Mouse (Mus musculus): ENCODE data around the gene Sh3bp5. TPM values are rescaled to one million over a fixed set of nuclear protein-coding genes. Genes with fewer than 3 reads are reported as not detected.
"Not testable (repeated sequence)": the region's sequence is repeated elsewhere in the genome, so short reads cannot be mapped to it uniquely, and the experiment has no call there.

The Sh3bp5 gene
- total RNA-seq (2017): 14.3 and 15.9 TPM in 2 replicates

- ATAC-seq (replicated peaks in 1 of 2; ENCODE audit: insufficient read depth in 1 of 2, low FRiP score in 2 of 2, low TSS enrichment in 1 of 2, low read depth in 1 of 2, poor library complexity in 2 of 2, severe bottlenecking in 2 of 2): peak; percentile 94 to 97
Measured at GRCm38 (mm10) chr14:31435930-31436693, at the start of gene Sh3bp5. Sh3bp5 (minus strand) TSS chr14:31436078.

- no peak for ATAC-seq (replicated peaks in 1 of 2; ENCODE audit: insufficient read depth in 1 of 2, low FRiP score in 2 of 2, low TSS enrichment in 1 of 2, low read depth in 1 of 2, poor library complexity in 2 of 2, severe bottlenecking in 2 of 2)
Measured at GRCm38 (mm10) chr14:31482417-31482816, 46.5 kb upstream of the Sh3bp5 start.

DNA sequence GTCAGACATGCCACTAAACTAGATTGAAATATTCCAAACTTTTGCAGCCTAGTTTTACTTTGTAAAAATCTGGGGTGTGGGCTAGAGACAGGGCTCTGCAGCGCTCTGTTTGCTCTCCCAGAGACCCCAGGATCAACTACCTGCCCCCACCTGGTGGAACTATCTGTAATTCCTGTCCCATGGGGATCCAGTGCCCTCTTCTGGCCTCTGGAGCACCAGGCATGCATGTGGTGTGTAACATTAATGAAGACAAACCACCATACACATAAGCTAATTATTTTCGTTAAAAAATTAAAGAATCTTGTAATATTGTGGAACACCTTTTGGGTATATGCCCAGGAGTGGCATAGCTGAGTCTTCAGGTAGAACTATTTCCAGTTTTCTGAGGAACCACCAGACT is 37.4 kb upstream of the Sh3bp5 start:
- ATAC-seq (replicated peaks in 1 of 2; ENCODE audit: insufficient read depth in 1 of 2, low FRiP score in 2 of 2, low TSS enrichment in 1 of 2, low read depth in 1 of 2, poor library complexity in 2 of 2, severe bottlenecking in 2 of 2): no peak

- ATAC-seq (replicated peaks in 1 of 2; ENCODE audit: insufficient read depth in 1 of 2, low FRiP score in 2 of 2, low TSS enrichment in 1 of 2, low read depth in 1 of 2, poor library complexity in 2 of 2, severe bottlenecking in 2 of 2): peak; percentile 25 to 42
Measured at GRCm38 (mm10) chr14:31472451-31473061, 36.7 kb upstream of the Sh3bp5 start.

DNA sequence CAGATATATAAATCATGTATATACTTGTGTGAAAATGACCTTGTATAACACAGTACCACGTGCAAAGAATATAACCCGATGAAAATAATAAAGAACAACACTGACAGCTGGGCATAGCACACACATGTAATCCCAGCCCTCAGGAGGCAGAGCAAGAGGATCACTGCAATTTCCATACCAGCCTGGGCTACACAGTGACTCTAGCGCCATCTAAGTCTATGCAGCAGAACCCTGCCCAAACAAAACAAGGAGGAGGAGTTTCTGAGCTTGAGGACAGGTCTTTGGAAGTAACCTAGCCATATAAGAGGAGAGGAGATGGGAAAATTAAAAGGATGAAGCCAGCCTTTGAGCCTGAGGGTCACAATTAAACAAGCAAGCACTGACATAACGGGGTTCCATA is 33.8 kb upstream of the Sh3bp5 start:
- no peak for ATAC-seq (replicated peaks in 1 of 2; ENCODE audit: insufficient read depth in 1 of 2, low FRiP score in 2 of 2, low TSS enrichment in 1 of 2, low read depth in 1 of 2, poor library complexity in 2 of 2, severe bottlenecking in 2 of 2)

DNA sequence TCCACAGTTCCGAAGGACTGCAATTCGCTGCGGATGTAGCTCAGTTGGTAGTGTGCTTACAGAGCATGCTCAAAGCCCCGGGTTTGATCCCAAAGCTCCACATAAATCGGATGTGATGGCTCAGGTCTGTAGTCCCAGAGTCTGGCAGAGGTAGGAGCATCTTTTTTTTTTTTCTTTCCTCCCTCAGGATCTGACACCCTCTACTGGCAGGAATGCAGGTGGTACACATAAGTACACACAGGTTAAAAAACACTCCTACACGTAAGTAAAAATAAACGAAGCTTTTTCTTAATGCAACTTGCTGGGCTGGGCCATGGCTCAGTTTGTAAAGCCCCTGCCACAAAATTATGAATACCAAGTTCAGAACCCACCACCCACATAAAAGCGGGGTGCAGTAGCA is 28.3 kb upstream of the Sh3bp5 start:
- no peak for ATAC-seq (replicated peaks in 1 of 2; ENCODE audit: insufficient read depth in 1 of 2, low FRiP score in 2 of 2, low TSS enrichment in 1 of 2, low read depth in 1 of 2, poor library complexity in 2 of 2, severe bottlenecking in 2 of 2)

DNA sequence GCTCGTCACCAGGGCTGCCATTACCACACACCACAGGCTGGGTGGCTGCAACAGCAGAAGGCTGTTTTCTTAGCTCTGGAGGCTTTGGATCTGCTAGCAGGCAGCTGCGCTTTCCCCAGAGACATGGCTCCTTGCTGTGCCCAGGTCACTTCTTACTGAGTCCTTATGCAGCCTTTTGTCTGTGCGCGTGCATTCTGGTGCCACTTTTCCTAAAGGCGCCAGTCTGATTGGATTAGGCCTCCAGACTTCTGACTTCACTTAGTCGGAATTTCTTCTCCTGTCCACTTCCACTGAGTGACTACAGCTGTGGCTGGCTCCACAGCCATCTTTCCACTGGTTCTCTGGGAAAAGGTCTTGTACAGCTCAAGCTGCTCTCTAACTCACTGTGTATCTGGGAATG is 27.0 kb upstream of the Sh3bp5 start:
- ATAC-seq (replicated peaks in 1 of 2; ENCODE audit: insufficient read depth in 1 of 2, low FRiP score in 2 of 2, low TSS enrichment in 1 of 2, low read depth in 1 of 2, poor library complexity in 2 of 2, severe bottlenecking in 2 of 2): no peak

GRCm38 (mm10) chr14:31462226-31462625 is 26.3 kb upstream of the Sh3bp5 start:
- not testable (repeated sequence) for ATAC-seq (replicated peaks in 1 of 2; ENCODE audit: insufficient read depth in 1 of 2, low FRiP score in 2 of 2, low TSS enrichment in 1 of 2, low read depth in 1 of 2, poor library complexity in 2 of 2, severe bottlenecking in 2 of 2)

DNA sequence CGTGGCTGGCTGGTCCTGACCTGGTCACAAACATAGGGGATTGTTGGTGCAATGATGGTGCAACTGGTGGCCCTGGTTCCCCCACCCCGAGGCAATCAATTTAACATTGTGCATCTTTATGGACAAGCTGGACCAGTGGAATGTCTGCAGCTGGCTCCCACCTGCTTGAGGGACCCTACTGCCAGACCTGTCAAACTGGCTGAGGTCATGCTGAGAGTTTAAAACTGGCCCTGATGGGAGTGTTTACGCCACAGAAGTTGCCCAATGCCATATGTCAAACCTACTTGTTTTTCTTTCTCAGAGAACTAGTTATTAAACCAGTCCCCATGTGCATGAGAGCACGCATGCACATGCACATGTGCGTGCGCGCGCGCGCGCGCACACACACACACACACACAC is 22.1 kb upstream of the Sh3bp5 start:
- no peak for ATAC-seq (replicated peaks in 1 of 2; ENCODE audit: insufficient read depth in 1 of 2, low FRiP score in 2 of 2, low TSS enrichment in 1 of 2, low read depth in 1 of 2, poor library complexity in 2 of 2, severe bottlenecking in 2 of 2)

GRCm38 (mm10) chr14:31456064-31456721 is 20.3 kb upstream of the Sh3bp5 start:
- no peak for ATAC-seq (replicated peaks in 1 of 2; ENCODE audit: insufficient read depth in 1 of 2, low FRiP score in 2 of 2, low TSS enrichment in 1 of 2, low read depth in 1 of 2, poor library complexity in 2 of 2, severe bottlenecking in 2 of 2)

GRCm38 (mm10) chr14:31454849-31455566 is 19.1 kb upstream of the Sh3bp5 start:
- ATAC-seq (replicated peaks in 1 of 2; ENCODE audit: insufficient read depth in 1 of 2, low FRiP score in 2 of 2, low TSS enrichment in 1 of 2, low read depth in 1 of 2, poor library complexity in 2 of 2, severe bottlenecking in 2 of 2): no peak

DNA sequence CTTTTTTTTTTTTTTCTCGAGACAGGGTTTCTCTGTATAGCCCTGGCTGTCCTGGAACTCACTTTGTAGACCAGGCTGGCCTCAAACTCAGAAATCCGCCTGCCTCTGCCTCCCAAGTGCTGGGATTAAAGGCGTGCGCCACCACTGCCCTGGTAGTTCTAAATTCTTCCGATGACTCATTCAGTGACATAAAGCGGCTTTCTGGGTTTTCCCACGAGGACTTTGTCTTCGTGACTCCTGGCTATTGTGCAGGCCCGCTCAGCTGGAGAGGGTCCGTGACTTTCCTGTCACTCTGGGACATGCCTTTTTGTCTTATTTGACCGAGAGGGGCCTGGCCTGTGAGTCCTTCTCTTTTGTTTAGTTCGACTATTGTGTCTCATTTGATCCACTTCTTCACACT is 18.1 kb upstream of the Sh3bp5 start:
- ATAC-seq (replicated peaks in 1 of 2; ENCODE audit: insufficient read depth in 1 of 2, low FRiP score in 2 of 2, low TSS enrichment in 1 of 2, low read depth in 1 of 2, poor library complexity in 2 of 2, severe bottlenecking in 2 of 2): not testable (repeated sequence)

DNA sequence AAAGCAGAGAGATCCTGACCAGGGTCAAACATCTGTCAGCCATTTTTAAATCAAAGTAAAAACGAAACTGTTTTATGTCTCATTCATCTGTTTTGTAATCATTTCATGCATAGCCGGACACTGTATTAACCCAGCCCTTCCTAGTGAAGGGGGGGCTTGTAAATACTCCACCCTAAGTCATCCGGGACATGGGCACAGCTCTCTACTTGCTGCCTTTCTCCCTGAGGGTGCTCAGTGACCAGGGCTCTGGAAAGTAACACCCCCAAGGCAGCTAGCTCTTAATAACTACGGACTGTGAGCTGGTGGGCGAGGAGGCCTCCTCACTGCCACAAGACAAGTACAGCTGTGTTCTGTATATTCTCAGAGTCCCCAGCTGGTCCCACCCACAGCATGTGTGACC is 13.1 kb upstream of the Sh3bp5 start:
- no peak for ATAC-seq (replicated peaks in 1 of 2; ENCODE audit: insufficient read depth in 1 of 2, low FRiP score in 2 of 2, low TSS enrichment in 1 of 2, low read depth in 1 of 2, poor library complexity in 2 of 2, severe bottlenecking in 2 of 2)

DNA sequence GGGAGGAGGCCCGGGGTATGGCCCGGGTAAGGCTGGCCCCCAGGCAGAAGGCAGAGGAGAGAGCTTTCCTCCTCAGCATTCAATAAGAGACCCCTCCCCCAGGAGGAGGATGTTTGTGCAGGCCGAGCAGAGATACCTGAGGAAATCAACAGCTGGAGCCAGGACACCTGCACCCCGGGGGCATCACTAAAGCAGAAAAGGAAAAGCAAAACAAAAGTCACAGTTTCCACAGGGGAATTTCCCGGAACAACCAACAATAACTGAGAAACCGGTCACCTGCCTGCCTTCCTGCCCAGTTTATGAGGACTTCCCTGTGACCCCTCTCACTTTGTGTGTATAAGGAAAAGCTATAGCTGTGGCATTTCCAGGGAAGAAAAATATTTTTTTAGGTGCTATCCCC is 7.7 kb upstream of the Sh3bp5 start:
- no peak for ATAC-seq (replicated peaks in 1 of 2; ENCODE audit: insufficient read depth in 1 of 2, low FRiP score in 2 of 2, low TSS enrichment in 1 of 2, low read depth in 1 of 2, poor library complexity in 2 of 2, severe bottlenecking in 2 of 2)

- ATAC-seq (replicated peaks in 1 of 2; ENCODE audit: insufficient read depth in 1 of 2, low FRiP score in 2 of 2, low TSS enrichment in 1 of 2, low read depth in 1 of 2, poor library complexity in 2 of 2, severe bottlenecking in 2 of 2): 0 out of 4 replicates have a peak, but pooled peaks of 1 of the 2 experiments have one; percentile 38
Measured at GRCm38 (mm10) chr14:31440725-31441124, 4.8 kb upstream of the Sh3bp5 start.

DNA sequence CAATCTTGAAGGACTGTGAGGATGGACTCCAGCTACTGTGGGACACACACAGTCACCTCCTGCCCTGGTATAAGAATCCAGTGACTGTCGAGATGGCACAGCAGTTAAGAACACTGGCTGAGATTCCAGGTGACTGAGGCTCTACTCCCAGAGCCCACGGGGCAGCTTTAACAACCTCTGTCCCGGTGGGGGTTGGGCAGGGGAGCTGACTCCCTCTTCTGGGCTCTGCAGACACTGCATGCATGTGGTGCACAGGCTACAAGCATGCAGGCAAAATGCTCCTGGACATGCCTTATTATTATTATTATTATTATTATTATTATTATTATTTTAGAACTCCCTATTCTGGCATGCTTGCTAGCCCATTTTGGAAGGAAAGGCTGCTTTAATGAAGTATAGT is 4.4 kb upstream of the Sh3bp5 start:
- ATAC-seq (replicated peaks in 1 of 2; ENCODE audit: insufficient read depth in 1 of 2, low FRiP score in 2 of 2, low TSS enrichment in 1 of 2, low read depth in 1 of 2, poor library complexity in 2 of 2, severe bottlenecking in 2 of 2): no peak

- ATAC-seq (replicated peaks in 1 of 2; ENCODE audit: insufficient read depth in 1 of 2, low FRiP score in 2 of 2, low TSS enrichment in 1 of 2, low read depth in 1 of 2, poor library complexity in 2 of 2, severe bottlenecking in 2 of 2): no peak
Measured at GRCm38 (mm10) chr14:31439279-31439678, 3.4 kb upstream of the Sh3bp5 start.

Measured in hematopoietic stem cell, adult 5-6 weeks (primary cell).